Mouse (Mus musculus) heart, postnatal 0 days (tissue): ENCODE results near the gene Agl.

ENCODE experiments used
- CTCF ChIP-seq: IDR thresholded peaks from 2 replicates; pipeline ENCODE4 v1.5.1; 2016; ENCODE audit warnings: antibody characterized with exemption, control low read depth, low read depth
- EP300 ChIP-seq: IDR thresholded peaks from 2 replicates; pipeline ENCODE4 v1.6.1; 2016; ENCODE audit warnings: antibody characterized with exemption, low read depth

GRCm38 (mm10) chr3:116694955-116695665 lies 112.9 kb downstream of the Agl start:
- TF ChIP-seq CTCF, result no peak
- no peak for TF ChIP-seq EP300
